Mouse (Mus musculus) small intestine, adult 2 months (tissue): ENCODE data around the gene Bicd2.

Experiments used
- CTCF ChIP-seq: fragments of 200-500 bp; IDR thresholded peaks from 2 replicates; pipeline ENCODE4 v1.5.1; 2012; ENCODE audit warnings: low read depth, mild to moderate bottlenecking, control low read depth, inconsistent platforms, low read length, moderate library complexity, mixed read lengths; ENCODE audit not compliant: insufficient replicate concordance, insufficient read length; ENCODE audit errors: extremely low read depth
- POLR2A ChIP-seq: fragments of 200-500 bp; IDR thresholded peaks from 2 replicates; pipeline ENCODE4 v1.6.1; 2012; ENCODE audit warnings: low read depth, mild to moderate bottlenecking, control low read depth, inconsistent platforms, low read length, moderate library complexity

DNA sequence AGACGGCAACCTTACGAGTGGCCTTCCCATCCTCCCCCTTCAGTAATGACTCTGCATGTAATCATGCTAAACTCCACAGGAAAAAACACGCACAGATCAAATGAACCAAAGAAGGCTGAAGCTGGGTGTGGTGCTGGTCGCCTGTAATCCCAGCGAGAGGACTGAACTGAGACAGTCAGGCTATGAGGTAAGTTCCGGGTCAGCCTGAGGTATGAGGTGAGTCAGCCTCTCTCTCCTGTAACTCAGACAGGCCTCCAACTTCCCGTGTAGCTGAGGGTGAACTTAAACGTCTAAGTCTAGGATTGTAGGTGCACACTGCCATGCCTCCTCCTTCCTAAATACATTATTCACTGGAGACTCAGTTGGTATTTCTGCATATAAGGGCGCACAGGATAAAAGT, 47.3 kb upstream of the Bicd2 start:
- TF ChIP-seq POLR2A (no peak), CTCF (no peak)
